Mouse (Mus musculus) lung, adult 2 months (tissue): Measurements from ENCODE around the gene Prep.

Experiments used
- CTCF ChIP-seq: fragments of 200-500 bp; IDR thresholded peaks from 2 replicates; pipeline ENCODE4 v1.5.1; 2011; ENCODE audit warnings: mild to moderate bottlenecking, low read length, control low read depth; ENCODE audit not compliant: insufficient read depth
- POLR2A ChIP-seq: fragments of 200-500 bp; IDR thresholded peaks from 2 replicates; pipeline ENCODE4 v1.6.1; 2011; ENCODE audit warnings: low read depth, mild to moderate bottlenecking, control low read depth, low read length, borderline replicate concordance; ENCODE audit errors: extremely low read depth

- TF ChIP-seq POLR2A (no peak), CTCF (no peak)
Measured at GRCm38 (mm10) chr10:45084471-45084870, 17.5 kb downstream of the Prep start.
